Mouse (Mus musculus) mouse embryonic stem cell (cell line): Measurements from ENCODE around the gene Ada.

ENCODE experiments used
- in situ Hi-C, 2 experiments: fragments of 300-500 bp; cut with MboI; formaldehyde crosslinking; loops; 1 replicate in 1 of 2; 3 replicates in 1 of 2; pipeline ENCODE4 v1.14.3; 2019 to 2020; ENCODE audit warnings: low sequenced_read_pairs in 2 of 2, low pct_unique_long_range_greater_than_20kb in 1 of 2, mixed read lengths in 1 of 2; ENCODE audit not compliant: unreplicated experiment in 1 of 2

Gene Ada

DNA sequence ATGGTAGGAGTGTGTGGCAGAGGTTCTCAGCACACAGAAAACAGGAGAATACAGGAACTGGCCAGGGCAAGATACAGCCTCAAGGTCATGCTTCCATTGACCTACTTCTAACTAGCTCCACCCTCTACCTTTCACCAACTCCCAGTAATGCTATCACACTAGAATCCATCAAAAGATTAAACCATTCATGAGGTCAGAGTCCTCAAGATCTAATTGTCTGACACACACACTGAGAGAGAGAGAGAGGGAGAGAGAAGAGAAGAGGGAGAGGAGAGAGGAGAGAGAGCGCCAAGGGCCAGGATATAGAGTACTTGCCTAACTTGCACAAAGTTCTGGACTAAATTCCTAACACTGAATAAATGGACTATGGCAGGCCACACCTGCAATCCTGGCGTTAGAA, 67.7 kb downstream of the Ada start:
- in situ Hi-C loops = no loop called here

DNA sequence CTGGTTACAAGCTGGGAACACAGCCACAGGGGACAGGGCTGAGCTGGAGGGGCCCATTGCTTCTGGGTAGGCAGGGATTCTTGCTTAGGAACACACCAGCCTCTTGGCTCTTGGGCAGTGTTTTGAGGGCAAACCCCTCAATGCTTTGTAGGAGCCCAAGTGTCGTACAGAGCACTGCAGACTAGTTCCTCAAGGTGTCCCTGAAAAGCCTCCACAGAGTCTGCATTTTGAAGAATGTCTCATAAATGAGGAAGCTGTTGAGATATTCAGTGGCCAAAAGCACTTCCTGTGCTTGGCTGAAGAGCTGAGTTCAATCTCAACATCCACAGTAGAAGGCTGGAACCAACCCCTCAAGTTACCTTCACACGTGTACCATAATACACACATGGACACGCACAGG, 73.3 kb downstream of the Ada start:
- in situ Hi-C loops = no loop called here
